Mouse (Mus musculus) cerebellum, adult 8-10 months (tissue): ENCODE measurements at regions not wholly inside any gene's neighbourhood (a gene's known extent, or its start where the extent isn't known, plus 50 kb on each side); places are given as distances from the start of the nearest gene placed in this dataset.

Experiments used
- DNase-seq: peaks from one replicate; pipeline ENCODE4 v3.0.0; 2022

- no peak for DNase-seq
Measured at GRCm38 (mm10) chr3:48911758-48912157, 845.4 kb downstream of the Pcdh18 start.

GRCm38 (mm10) chr3:48890403-48890802 is 866.7 kb downstream of the Pcdh18 start:
- no peak for DNase-seq

- no peak for DNase-seq
Measured at GRCm38 (mm10) chr3:48887885-48888284, 869.2 kb downstream of the Pcdh18 start.

DNA sequence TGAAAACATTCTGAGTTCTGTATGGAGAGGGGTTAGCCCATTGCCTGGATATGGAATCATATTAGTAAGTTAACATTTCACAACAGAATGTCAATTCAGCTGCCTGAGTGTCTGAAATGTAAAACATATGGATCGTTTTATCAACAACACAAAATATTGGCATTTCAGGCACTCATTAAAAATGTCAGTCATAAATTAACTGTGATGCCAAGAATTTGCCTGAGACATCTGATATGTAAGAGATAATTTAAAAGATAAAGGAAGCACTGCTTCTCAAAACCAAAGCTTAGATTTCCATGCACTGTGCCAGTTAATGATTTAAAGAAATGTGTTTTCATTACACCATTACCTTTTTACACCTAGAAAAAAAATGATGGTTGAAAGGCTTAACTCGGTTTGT is 887.6 kb downstream of the Pcdh18 start:
- DNase-seq = no peak

GRCm38 (mm10) chr3:48846049-48846653 is 911.0 kb downstream of the Pcdh18 start:
- peak; percentile 43 for DNase-seq

DNA sequence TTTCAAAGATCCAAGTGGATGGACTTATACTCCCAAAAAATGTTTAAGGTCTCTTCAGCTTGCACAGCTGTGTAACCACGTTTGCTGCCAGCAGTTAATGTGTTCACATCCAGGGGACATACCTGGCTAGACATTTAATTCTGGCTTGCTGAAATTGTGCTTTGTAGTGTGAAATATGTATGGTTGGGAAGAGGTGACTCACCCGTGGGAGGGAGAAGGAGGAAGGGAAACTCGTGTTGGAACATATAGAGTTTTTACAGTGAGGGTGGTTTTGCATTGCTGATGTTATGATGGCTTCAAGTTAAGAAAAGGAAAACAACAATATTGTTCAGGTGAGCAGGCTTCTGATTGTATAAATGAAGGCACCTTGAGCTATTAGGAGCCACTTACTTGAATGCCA is 916.4 kb downstream of the Pcdh18 start:
- DNase-seq = no peak

DNA sequence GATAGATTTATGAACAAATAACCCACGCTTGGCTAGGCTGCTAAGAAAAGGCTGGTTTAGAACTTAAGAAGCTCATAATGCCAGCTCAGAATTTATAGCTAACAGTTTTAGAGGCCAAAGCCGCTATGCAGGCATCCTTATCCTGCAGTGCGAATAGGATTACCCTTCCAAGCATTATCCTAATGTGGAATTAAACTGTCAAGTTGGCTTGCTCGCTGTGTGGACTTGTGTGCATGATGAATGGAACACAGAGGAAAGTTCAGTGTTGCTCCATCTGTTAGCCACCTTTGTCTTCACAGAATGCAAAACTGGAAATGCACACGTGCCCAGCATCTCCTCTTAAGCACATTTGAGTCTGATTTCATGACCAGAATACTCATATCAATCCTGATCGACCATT is 933.8 kb downstream of the Pcdh18 start:
- no peak for DNase-seq

GRCm38 (mm10) chr3:48804398-48804797 is 952.7 kb downstream of the Pcdh18 start:
- DNase-seq = no peak

DNA sequence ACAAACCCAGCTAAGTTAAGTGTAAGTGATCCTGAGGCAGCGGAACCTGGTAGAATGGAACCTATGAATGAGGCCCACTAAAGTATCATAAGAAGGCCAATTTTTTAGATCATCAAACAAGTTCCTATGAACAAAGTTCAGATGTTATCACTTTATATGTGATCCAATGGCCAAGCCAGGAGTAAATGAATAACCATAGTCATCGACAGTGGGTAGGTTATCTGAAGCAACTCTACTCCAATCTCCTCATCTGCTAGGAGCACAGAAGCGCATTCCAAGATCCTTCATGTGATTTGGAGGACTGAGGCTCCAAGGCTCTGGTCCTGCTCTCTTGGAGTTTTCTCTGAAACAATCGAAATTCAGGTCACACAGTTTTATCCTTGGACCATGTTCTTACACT is 985.4 kb downstream of the Pcdh18 start:
- DNase-seq = no peak
